Mouse (Mus musculus) stomach, embryonic 16.5 days (tissue): ENCODE results near the gene Vmn1r163. TPM values are rescaled to one million over a fixed set of nuclear protein-coding genes. Genes with fewer than 3 reads are reported as not detected.
"Not testable (repeated sequence)": the region's sequence is repeated elsewhere in the genome, so short reads cannot be mapped to it uniquely, and the experiment has no call there.

Experiments used
- ATAC-seq: fragments of 200-750 bp; cut with Nextera tagmentation; 2 replicates; pipeline ENCODE4 v1.8.0; 2017; ENCODE audit warnings: moderate number of reproducible peaks, moderate TSS enrichment; ENCODE audit not compliant: insufficient read depth, low FRiP score
- H3K27ac ChIP-seq: fragments of 300-500 bp; sonication (generic); 2 replicates; pipeline ENCODE4 v1.5.1; 2014; ENCODE audit warnings: low read length
- H3K27me3 ChIP-seq: fragments of 300-500 bp; sonication (generic); 2 replicates; pipeline ENCODE4 v1.6.1; 2014; ENCODE audit warnings: low read length, control low read depth, mixed read lengths; ENCODE audit not compliant: control insufficient read depth, insufficient read depth
- H3K36me3 ChIP-seq: fragments of 300-500 bp; sonication (generic); 2 replicates; pipeline ENCODE4 v1.6.1; 2014; ENCODE audit warnings: low read length; ENCODE audit not compliant: control insufficient read depth, insufficient read depth
- H3K4me1 ChIP-seq: fragments of 300-500 bp; sonication (generic); 2 replicates; pipeline ENCODE4 v1.6.1; 2014; ENCODE audit warnings: low read length, control low read depth, mixed read lengths; ENCODE audit not compliant: control insufficient read depth, insufficient read depth
- H3K4me2 ChIP-seq: fragments of 300-500 bp; sonication (generic); 2 replicates; pipeline ENCODE4 v1.6.1; 2014; ENCODE audit warnings: low read depth, low read length, mixed read lengths
- H3K4me3 ChIP-seq: fragments of 300-500 bp; sonication (generic); replicated peaks from 2 replicates; pipeline ENCODE4 v1.5.1; 2014; ENCODE audit warnings: mild to moderate bottlenecking, low read length
- H3K9ac ChIP-seq: fragments of 300-500 bp; sonication (generic); 2 replicates; pipeline ENCODE4 v1.6.1; 2014; ENCODE audit warnings: low read length
- H3K9me3 ChIP-seq: fragments of 300-500 bp; sonication (generic); replicated peaks from 2 replicates; pipeline ENCODE4 v1.6.1; 2016; ENCODE audit warnings: low read length, control low read depth; ENCODE audit not compliant: control insufficient read depth
- WGBS: fragments of 180-500 bp; shearing (Covaris S2); extraction: QIAGEN DNeasy Blood & Tissue Kit; methylation state at CpG from one replicate; pipeline ENCODE4 v1.1.7; 2014; 5-methylcytosine and 5-hydroxymethylcytosine counted together
- polyA plus RNA-seq: library from polyadenylated mRNA; unstranded; fragments of >200 nt; fragmentation: Nextera tagmentation; extraction: Ambion mirVana; gene quantifications from 2 replicates; pipeline ENCODE4 v1.2.1, GENCODE M21; 2015

Gene Vmn1r163
- polyA plus RNA-seq: not detected in 2 replicates

GRCm38 (mm10) chr7:23055240-23055639 is at the start of gene Vmn1r163:
TSS of gene Vmn1r163 (plus strand) at chr7:23055540.
- not testable (repeated sequence) for H3K27me3 ChIP-seq
- WGBS: no CpG with 5 or more reads among the region's 1 CpGs

GRCm38 (mm10) chr7:23019823-23020222 is 35.5 kb upstream of the Vmn1r163 start, which contains the start of gene Gm4216:
TSS of gene Gm4216 (minus strand) at chr7:23019923.
- H3K9me3 ChIP-seq, H3K27ac ChIP-seq, H3K4me1 ChIP-seq, H3K9ac ChIP-seq, H3K4me3 ChIP-seq, H3K36me3 ChIP-seq, ATAC-seq, H3K27me3 ChIP-seq, H3K4me2 ChIP-seq: not testable (repeated sequence)
- WGBS: no CpG with 5 or more reads among the region's 3 CpGs

More at GRCm38 (mm10) chr7:23055240-23055639, at the start of gene Vmn1r163:
- not testable (repeated sequence) for H3K9me3 ChIP-seq, H3K4me2 ChIP-seq, H3K27ac ChIP-seq, H3K9ac ChIP-seq, H3K36me3 ChIP-seq, H3K4me1 ChIP-seq, H3K4me3 ChIP-seq, ATAC-seq

GRCm38 (mm10) chr7:23067356-23067755 is 12.0 kb downstream of the Vmn1r163 start, which contains the start of gene Gm8720:
TSS of gene Gm8720 (minus strand) at chr7:23067456.
- not testable (repeated sequence) for H3K9ac ChIP-seq, ATAC-seq, H3K36me3 ChIP-seq, H3K4me3 ChIP-seq, H3K9me3 ChIP-seq, H3K4me1 ChIP-seq, H3K4me2 ChIP-seq, H3K27me3 ChIP-seq, H3K27ac ChIP-seq
- WGBS: no CpG with 5 or more reads among the region's 1 CpGs

Other genes starting within 250 kb of the Vmn1r163 start
- not detected in 2 replicates for gene Vmn1r159, start 211.9 kb upstream of the Vmn1r163 start, polyA plus RNA-seq
- gene Vmn1r160, start 184.3 kb upstream of the Vmn1r163 start, polyA plus RNA-seq: not detected in 2 replicates
- gene Gm4214, start 70.9 kb upstream of the Vmn1r163 start, polyA plus RNA-seq: not detected in 2 replicates
- not detected in 2 replicates for gene Gm4216, start 35.6 kb upstream of the Vmn1r163 start, polyA plus RNA-seq
- gene Gm8720, start 11.9 kb downstream of the Vmn1r163 start, polyA plus RNA-seq: not detected in 2 replicates
- gene Gm10662, start 88.9 kb downstream of the Vmn1r163 start, polyA plus RNA-seq: not detected in 2 replicates
- not detected in 2 replicates for gene Vmn1r165, start 161.8 kb downstream of the Vmn1r163 start, polyA plus RNA-seq
- not detected in 2 replicates for gene Vmn1r166, start 196.1 kb downstream of the Vmn1r163 start, polyA plus RNA-seq
- not detected in 2 replicates for gene Gm6902, start 223.4 kb downstream of the Vmn1r163 start, polyA plus RNA-seq
- gene Nlrp4e, start 245.7 kb downstream of the Vmn1r163 start, polyA plus RNA-seq: not detected in 2 replicates